Mouse (Mus musculus): ENCODE data around the gene Prkd2. TPM values are rescaled to one million over a fixed set of nuclear protein-coding genes. Genes with fewer than 3 reads are reported as not detected.

Gene Prkd2
- polyA plus RNA-seq, 1 experiment from 2014 or later, result 11.0 TPM

GRCm38 (mm10) chr7:16915461-16916340, 73.0 kb downstream of the Prkd2 start:
- Histone ChIP-seq H3K4me3 (ENCODE audit: low read depth, low read length) (no peak overlapping the region), H3K36me3 (ENCODE audit: control insufficient read depth, insufficient read depth, low read length) (peaks cover 18% of the 10 kb centered on the region; the same call in 1 of the 2 replicates), H3K4me2 (ENCODE audit: low read depth, low read length, severe bottlenecking) (no peak overlapping the region), H3K27ac (ENCODE audit: low read depth, low read length) (no peak overlapping the region), H3K4me1 (replicated peaks; ENCODE audit: control insufficient read depth, insufficient read depth, low read length) (peaks cover 8% of the 10 kb centered on the region; the same call in 1 of the 2 replicates), H3K27me3 (ENCODE audit: control insufficient read depth, insufficient read depth, low read length) (no peaks in the 10 kb centered on the region), H3K9ac (ENCODE audit: low read length) (no peak overlapping the region), H3K9me3 (ENCODE audit: control insufficient read depth, low read length) (no peaks in the 10 kb centered on the region)
- 93% methylated on average over 32 of the region's 32 CpGs for WGBS
- no peak for ATAC-seq (replicated peaks; ENCODE audit: low FRiP score)
- no peak for DNase-seq (ENCODE audit: low spot score)

- H3K27ac ChIP-seq (ENCODE audit: low read depth, low read length), result no peak overlapping the region
- no peak overlapping the region for H3K4me3 ChIP-seq (ENCODE audit: low read depth, low read length)
- H3K9ac ChIP-seq (ENCODE audit: low read length), result no peak overlapping the region
- peaks cover 16% of the 10 kb centered on the region for H3K4me1 ChIP-seq (replicated peaks; ENCODE audit: control insufficient read depth, insufficient read depth, low read length)
- peaks cover 18% of the 10 kb centered on the region; the same call in 1 of the 2 replicates for H3K36me3 ChIP-seq (ENCODE audit: control insufficient read depth, insufficient read depth, low read length)
- no peak overlapping the region for H3K4me2 ChIP-seq (ENCODE audit: low read depth, low read length, severe bottlenecking)
- WGBS, result 91% methylated on average over 30 of the region's 30 CpGs
- DNase-seq (ENCODE audit: low spot score) (no peak), ATAC-seq (replicated peaks; ENCODE audit: low FRiP score) (no peak)
- no peaks in the 10 kb centered on the region for H3K9me3 ChIP-seq (ENCODE audit: control insufficient read depth, low read length)
- H3K27me3 ChIP-seq (ENCODE audit: control insufficient read depth, insufficient read depth, low read length), result no peaks in the 10 kb centered on the region
These were observed 73.9 kb downstream of the Prkd2 start for GRCm38 (mm10) chr7:16916342-16917265.

- Histone ChIP-seq H3K9me3 (ENCODE audit: control insufficient read depth, low read length) (no peaks in the 10 kb centered on the region), H3K9ac (ENCODE audit: low read length) (no peak overlapping the region), H3K36me3 (ENCODE audit: control insufficient read depth, insufficient read depth, low read length) (peaks cover 18% of the 10 kb centered on the region; the same call in 1 of the 2 replicates), H3K4me2 (ENCODE audit: low read depth, low read length, severe bottlenecking) (no peak overlapping the region), H3K4me3 (ENCODE audit: low read depth, low read length) (no peak overlapping the region), H3K4me1 (replicated peaks; ENCODE audit: control insufficient read depth, insufficient read depth, low read length) (peaks cover 25% of the 10 kb centered on the region), H3K27me3 (ENCODE audit: control insufficient read depth, insufficient read depth, low read length) (no peaks in the 10 kb centered on the region), H3K27ac (ENCODE audit: low read depth, low read length) (no peak overlapping the region)
- no peak for DNase-seq (ENCODE audit: low spot score)
- WGBS, result 92% methylated on average over 11 of the region's 11 CpGs
- no peak for ATAC-seq (replicated peaks; ENCODE audit: low FRiP score)
These were observed 74.7 kb downstream of the Prkd2 start for GRCm38 (mm10) chr7:16917447-16917846.

- Histone ChIP-seq H3K4me2 (ENCODE audit: low read depth, low read length, severe bottlenecking) (no peak overlapping the region), H3K36me3 (ENCODE audit: control insufficient read depth, insufficient read depth, low read length) (peaks cover 18% of the 10 kb centered on the region; the same call in 1 of the 2 replicates), H3K27me3 (ENCODE audit: control insufficient read depth, insufficient read depth, low read length) (no peaks in the 10 kb centered on the region), H3K9me3 (ENCODE audit: control insufficient read depth, low read length) (no peaks in the 10 kb centered on the region), H3K27ac (ENCODE audit: low read depth, low read length) (no peak overlapping the region), H3K4me3 (ENCODE audit: low read depth, low read length) (no peak overlapping the region), H3K4me1 (replicated peaks; ENCODE audit: control insufficient read depth, insufficient read depth, low read length) (peaks cover 27% of the 10 kb centered on the region), H3K9ac (ENCODE audit: low read length) (no peak overlapping the region)
- 90% methylated on average over 9 of the region's 9 CpGs for WGBS
- DNase-seq (ENCODE audit: low spot score) (no peak), ATAC-seq (replicated peaks; ENCODE audit: low FRiP score) (no peak)
These were observed 75.3 kb downstream of the Prkd2 start for GRCm38 (mm10) chr7:16918014-16918413.

GRCm38 (mm10) chr7:16918670-16919069, 76.0 kb downstream of the Prkd2 start:
- H3K27ac ChIP-seq (ENCODE audit: low read depth, low read length), result no peak overlapping the region
- 86% methylated on average over 3 of the region's 3 CpGs for WGBS

GRCm38 (mm10) chr7:16919395-16920149, 76.9 kb downstream of the Prkd2 start:
- ATAC-seq (replicated peaks; ENCODE audit: low FRiP score) (no peak), DNase-seq (ENCODE audit: low spot score) (no peak)
- Histone ChIP-seq H3K27ac (ENCODE audit: low read depth, low read length) (no peak overlapping the region; the same call in 1 of the 2 replicates), H3K4me2 (ENCODE audit: low read depth, low read length, severe bottlenecking) (no peak overlapping the region), H3K9me3 (ENCODE audit: control insufficient read depth, low read length) (no peaks in the 10 kb centered on the region), H3K27me3 (ENCODE audit: control insufficient read depth, insufficient read depth, low read length) (no peaks in the 10 kb centered on the region), H3K4me3 (ENCODE audit: low read depth, low read length) (no peak overlapping the region), H3K36me3 (ENCODE audit: control insufficient read depth, insufficient read depth, low read length) (peaks cover 18% of the 10 kb centered on the region; the same call in 1 of the 2 replicates), H3K9ac (ENCODE audit: low read length) (no peak overlapping the region), H3K4me1 (replicated peaks; ENCODE audit: control insufficient read depth, insufficient read depth, low read length) (peaks cover 27% of the 10 kb centered on the region)
- 88% methylated on average over 13 of the region's 13 CpGs for WGBS

More at GRCm38 (mm10) chr7:16918670-16919069, 76.0 kb downstream of the Prkd2 start:
- no peak for DNase-seq (ENCODE audit: low spot score)
- no peak for ATAC-seq (replicated peaks; ENCODE audit: low FRiP score)
- Histone ChIP-seq H3K4me3 (ENCODE audit: low read depth, low read length) (no peak overlapping the region), H3K36me3 (ENCODE audit: control insufficient read depth, insufficient read depth, low read length) (peaks cover 18% of the 10 kb centered on the region; the same call in 1 of the 2 replicates), H3K4me1 (replicated peaks; ENCODE audit: control insufficient read depth, insufficient read depth, low read length) (peaks cover 27% of the 10 kb centered on the region), H3K9me3 (ENCODE audit: control insufficient read depth, low read length) (no peaks in the 10 kb centered on the region), H3K27me3 (ENCODE audit: control insufficient read depth, insufficient read depth, low read length) (no peaks in the 10 kb centered on the region), H3K4me2 (ENCODE audit: low read depth, low read length, severe bottlenecking) (no peak overlapping the region), H3K9ac (ENCODE audit: low read length) (no peak overlapping the region)
